Mouse (Mus musculus) MN1 (cell line): ENCODE results near the gene Aaas.
A peak's percentile ranks its signal among the peaks of the same experiment; 100 is the strongest.

Experiments used
- DNase-seq: peaks from one replicate; pipeline ENCODE4 v3.0.0-alpha.2; 2016; ENCODE audit warnings: low spot score

The Aaas gene

DNA sequence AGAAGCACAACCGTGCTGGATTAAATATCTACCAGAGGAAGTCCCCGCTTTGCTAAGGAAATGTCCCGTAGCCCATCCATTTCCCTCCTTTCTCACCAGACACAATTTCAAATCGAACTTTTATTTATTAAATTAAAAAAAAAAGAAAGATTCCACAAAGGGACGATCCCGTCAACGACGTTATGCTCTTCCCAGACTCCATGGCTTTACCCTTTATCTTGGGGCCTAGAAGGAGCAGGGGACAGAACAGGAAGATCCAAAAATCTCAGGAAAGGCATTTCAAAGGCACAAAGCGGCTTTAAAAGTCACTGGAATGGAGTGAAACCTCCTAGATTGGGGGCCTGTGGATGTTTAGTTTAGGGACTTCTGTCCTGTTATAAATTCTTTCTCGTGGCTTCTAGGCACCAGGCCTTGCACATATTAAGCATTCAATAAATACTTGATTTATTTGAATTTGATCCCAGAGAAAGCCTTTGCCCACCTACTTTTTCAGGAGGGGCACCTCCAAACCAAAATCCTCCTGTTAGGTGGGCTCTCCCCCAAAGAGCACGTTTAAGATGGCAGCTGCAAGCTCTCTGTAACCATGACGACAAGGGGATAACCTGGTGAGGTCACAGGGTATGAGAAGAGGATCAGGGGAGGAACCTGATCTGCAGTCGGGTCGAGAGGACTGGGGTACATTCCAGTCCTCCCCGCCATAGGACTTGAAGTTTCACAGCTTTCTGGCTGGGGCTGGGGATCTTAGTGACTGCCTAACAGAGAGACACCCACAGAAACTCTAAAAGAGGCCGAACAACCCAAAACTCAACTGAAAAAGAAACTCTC is 6.1 kb upstream of the Aaas start:
- DNase-seq: no peak

DNA sequence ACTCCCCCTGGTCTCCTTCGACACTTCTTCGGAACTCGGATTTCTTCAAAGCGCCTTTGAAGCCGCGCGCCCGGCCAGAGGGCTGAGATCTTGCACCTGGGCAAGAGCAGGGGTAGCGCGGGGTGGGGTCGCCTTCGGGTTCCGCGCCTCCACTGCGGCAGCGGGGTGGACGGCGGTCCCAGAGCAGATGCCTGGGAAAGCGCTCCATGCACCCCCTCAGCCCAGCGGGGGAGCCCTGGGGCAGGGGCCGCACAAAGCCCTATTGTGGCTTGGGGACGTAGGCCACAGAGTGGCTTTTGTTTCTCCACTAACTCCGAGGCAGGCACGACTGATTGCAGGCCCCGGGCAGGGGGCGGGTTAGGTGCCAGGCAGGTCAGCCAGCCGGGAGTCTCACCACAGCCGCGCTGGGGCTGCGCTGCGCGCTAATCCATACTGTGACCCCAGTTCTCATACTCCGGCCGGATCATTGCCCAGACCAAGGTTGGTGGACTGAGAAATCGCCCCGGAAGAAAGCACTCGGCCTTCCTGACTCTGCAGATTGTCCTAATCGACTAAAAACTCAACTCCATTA is 5.4 kb upstream of the Aaas start:
- DNase-seq: peak; percentile 45

DNA sequence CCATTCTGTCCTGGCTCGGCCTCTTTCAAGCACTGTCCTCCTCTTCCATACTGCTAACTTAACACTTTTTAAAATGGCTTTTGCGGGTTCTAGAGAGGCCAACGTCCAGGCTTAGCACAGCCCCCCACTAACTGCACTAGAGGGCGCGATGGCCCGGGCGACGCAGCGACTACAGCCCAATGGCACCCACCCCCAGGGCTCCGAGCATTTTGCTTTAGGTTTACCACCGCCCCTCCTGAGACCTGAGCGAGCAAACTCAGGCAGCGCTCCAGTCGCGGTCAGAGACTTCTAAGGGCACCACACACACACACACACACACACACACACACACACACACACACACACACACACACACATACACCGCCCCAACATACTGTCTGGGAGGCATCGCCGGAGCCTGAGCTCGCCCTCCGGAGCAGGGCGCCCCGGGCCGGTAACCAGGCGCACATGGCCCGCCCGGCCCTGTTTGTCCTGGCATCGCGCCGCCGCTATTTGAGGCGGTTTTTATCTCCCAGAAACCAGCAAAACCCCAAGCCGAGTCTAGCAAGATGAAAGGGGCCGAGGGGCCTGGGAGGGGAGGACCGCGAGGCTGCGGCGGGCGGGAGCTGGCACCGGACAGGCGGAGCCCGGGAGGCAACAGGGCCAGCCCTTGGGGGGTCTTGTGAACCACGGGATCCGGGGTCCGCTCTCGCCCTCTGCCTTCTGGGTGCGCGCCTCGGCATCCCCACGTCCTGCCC is 4.7 kb upstream of the Aaas start:
- peak; percentile 66 for DNase-seq

DNA sequence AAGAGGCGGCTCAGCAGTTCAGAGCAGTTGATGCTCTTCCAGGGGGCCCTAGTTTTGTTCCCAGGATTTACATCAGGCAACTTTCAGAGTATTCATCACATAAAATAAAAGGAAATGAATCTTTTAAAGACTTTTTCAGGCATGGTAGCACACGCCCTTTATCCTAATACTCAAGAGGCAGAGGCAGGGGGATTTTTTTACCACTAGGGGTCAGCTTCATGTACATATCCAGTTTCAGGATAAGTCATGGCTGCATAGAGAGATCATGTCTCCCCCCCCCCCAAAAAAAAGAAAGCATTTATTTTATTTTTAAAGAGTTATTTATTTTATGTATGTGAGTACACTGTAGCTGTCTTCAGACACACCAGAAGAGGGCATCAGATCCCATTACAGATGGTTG is 3.4 kb upstream of the Aaas start:
- no peak for DNase-seq

- no peak for DNase-seq
These were observed 1.6 kb upstream of the Aaas start for GRCm38 (mm10) chr15:102352177-102352576.

DNA sequence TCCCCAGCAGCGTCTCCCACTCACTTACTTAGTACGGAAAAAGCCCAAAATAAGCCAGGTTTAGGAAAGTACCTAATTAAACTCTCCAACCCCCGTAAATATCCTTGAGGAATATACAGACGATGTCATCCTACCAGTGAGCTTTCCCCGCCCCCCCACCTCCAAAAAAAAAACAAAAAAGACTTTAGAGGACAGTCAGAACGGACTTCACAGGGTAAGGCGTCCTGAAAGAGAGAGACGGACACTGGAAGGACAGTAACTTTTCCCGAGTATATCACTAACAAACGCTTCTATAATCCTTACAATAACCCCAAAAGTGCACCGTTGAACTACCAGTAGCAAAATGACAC is 346 bp upstream of the Aaas start:
- DNase-seq: no peak

GRCm38 (mm10) chr15:102346444-102346843 is 4.1 kb downstream of the Aaas start:
- DNase-seq: peak; percentile 77

GRCm38 (mm10) chr15:102344490-102344889 is 6.1 kb downstream of the Aaas start:
- no peak for DNase-seq

DNA sequence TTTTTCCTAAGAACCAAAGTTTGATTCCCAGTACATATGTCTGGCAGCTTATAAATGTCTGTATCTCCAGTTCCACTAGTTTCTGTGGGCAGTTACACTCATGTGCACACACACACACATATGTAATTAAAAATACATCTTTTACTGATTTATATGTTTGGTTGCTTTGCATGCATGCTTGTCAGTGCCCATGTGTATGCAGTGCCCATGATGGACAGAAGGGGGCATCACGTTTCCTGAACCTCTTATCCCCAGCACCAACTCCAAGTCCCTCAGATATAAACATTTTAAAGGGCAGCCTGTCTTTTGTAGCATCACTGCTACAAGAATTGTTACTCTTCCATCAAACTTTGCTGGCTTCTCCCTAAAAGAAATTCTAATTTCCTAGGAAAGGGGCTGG is 9.0 kb downstream of the Aaas start:
- DNase-seq: peak; percentile 53

DNA sequence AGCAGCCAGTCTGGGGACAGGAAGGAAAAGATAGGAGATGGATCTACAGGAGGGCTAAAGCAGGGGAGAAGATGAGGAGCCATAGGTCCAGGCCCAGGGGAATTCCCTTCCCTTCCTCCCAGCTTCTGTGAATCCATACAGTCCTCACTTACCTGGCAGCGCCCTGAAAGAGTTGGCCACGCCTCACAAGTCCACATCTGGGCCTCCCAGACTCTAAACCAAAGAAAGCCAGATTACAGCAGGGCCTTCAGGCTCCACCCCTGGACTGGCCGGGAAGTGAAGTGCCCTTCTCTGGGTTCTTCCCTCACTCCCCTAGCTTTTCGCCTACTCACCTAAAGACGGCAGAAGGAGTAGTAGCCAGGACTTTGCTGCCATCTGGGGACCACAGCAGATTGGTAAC is 11.0 kb downstream of the Aaas start:
- no peak for DNase-seq

DNA sequence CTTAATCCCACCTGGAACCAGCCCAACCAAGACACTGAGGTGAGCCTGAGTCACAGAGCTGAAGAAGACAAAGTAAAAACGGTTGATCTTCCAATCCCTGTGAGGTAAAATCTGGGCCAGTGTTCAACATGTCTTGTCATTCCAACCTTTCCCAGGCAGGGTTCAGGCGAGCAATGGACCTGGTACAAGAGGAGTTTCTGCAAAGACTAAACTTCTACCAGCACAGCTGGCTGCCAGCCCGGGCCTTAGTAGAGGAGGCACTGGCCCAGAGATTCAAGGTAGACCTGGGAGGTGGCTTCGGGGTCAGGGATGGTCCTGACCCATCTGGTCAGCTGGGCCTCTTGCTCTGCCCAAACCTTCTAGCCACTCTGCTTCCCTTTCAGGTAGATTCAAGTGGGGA is 13.6 kb downstream of the Aaas start:
- DNase-seq: no peak

GRCm38 (mm10) chr15:102335925-102336324 is 14.6 kb downstream of the Aaas start:
- DNase-seq: peak; percentile 41

DNA sequence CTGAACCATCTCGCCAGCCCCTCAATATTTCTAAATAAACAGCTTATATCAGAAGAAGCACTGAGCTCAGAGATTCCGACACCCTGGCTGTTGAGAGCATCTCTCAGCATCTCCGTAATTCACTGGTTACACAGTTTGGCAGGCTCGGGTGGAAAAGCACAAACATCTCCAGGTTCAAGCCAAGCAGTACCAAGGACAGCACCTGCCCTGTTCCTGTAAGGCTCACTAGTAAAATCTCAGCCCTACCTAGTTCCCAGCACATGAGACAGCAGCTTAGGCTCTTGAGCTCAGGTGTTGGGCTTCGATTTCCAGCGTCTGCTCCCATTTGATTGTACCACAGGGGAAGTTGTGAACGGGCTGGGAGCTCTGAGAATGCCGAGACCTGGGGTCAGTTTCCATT is 15.3 kb downstream of the Aaas start:
- DNase-seq: no peak

DNA sequence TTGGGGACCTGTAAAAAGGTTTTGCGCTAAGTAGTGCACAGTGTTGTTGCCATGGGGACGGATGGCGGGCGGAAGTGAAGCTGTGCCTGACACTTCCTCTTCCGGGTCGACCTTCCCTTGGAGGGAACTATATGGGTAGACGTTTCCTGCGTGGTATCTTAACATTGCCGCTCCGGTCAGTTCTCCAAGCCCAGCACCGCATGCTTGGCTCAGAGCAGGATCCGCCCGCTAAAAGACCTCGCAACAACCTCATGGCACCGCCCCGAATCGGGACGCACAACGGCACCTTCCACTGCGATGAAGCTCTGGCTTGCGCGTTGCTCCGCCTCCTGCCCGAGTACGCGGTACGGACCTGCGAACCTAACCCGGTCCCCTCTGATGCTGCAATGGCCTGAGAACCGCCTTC is 19.0 kb downstream of the Aaas start, which contains the start of gene Myg1:
Gene Myg1, plus strand, starts transcription at position 100 of the 406 bp plus-strand sequence.
- peak; percentile 76 for DNase-seq

DNA sequence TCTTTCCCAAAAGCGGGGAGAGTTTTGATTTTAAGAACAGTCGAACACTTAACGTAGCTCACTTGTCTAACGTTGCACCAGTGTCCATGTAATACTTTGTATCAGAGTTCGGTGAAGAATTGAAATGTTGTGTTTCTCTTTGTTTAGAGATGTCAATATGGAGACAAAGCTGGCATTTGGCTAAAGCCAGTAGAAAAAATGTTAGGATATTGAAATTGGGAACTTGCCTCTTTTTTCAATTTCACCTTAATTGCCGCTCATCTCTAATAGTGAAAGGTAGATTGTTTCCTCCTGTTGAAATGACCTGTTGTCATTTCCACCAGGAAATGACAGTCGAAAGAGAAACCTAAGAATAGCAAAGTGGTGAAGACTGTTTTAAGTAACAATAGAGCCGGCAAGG is 23.7 kb downstream of the Aaas start:
- no peak for DNase-seq

DNA sequence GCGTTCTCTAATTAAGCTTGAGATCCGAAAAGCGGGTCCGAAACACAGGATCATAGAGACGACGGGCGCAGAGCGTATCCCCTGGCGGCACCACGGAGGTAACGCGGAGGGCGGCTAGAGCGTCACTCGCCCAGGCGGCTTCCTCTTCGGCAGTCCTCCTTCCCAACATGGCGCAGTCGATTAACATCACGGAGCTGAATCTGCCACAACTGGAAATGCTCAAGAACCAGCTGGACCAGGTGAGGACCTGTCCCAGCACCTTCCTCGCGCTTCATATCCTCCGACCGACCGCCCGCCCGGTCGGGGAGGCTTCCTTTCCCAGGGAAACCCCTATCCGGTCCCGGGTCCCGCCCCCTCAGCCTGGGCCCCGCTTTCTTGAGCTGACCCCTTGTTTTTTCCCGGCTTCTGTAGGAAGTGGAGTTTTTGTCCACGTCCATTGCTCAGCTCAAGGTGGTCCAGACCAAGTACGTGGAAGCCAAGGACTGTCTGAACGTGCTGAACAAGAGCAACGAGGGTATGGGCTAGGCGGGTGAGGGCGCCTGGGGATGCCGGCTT is 24.5 kb downstream of the Aaas start, which contains the start of gene Pfdn5:
Gene Pfdn5, plus strand, starts transcription at position 95 of the 555 bp plus-strand sequence.
- peak; percentile 91 for DNase-seq

DNA sequence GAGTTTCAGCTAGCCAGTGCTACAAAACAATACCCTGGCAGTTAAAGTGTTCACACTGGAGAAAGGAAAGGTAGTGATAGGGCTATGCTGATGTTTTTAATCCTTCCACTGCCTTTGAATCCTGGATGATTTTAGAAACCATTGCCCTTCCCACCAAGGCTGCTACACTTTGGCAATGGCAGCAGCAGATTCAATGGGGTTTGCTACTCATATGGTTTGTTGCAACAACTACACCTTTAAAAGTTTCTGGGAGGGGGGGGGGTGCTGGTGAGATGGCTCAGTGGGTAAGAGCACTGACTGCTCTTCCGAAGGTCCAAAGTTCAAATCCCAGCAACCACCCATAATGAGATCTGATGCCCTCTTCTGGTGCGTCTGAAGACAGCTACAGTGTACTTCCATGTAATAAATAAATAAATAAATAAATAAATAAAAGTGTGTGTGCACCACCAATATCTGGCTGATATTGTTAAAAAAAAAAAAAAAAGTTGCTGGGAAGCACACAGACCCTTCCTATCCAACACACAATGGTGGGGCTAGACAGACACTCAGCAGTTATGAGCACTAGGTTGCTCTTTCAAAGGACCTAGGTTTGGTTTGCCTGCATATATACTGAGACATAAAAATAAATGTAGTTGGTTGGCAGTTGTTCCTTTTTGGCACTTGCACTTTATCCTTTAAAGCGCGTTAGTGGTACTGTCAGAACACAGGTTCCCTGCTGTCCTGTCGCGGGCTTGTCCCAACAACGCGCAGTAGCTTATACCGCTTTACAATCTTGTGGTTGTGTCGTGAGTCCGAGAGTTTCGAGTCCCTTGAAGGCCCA is 25.7 kb downstream of the Aaas start:
- DNase-seq: no peak

DNA sequence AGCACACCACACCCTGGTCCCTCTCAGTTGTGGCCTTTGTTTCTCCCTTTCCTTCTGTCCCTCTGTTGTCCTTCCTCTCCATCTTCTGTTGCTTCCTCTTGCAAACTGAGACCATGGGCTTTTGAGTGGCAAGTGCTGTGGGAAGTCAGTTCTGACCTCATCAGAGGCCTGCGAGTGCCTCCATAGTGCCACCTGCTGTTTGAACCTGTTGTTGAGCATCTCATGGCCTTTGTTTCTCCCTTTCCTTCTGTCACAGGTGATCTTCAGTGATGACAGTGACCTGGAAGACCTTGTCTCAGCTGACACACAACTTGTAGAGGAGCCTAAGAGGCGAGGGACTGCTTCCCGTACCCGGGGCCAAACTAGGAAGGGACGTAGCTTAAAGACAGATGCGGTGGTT is 34.3 kb downstream of the Aaas start:
- peak; percentile 80 for DNase-seq

DNA sequence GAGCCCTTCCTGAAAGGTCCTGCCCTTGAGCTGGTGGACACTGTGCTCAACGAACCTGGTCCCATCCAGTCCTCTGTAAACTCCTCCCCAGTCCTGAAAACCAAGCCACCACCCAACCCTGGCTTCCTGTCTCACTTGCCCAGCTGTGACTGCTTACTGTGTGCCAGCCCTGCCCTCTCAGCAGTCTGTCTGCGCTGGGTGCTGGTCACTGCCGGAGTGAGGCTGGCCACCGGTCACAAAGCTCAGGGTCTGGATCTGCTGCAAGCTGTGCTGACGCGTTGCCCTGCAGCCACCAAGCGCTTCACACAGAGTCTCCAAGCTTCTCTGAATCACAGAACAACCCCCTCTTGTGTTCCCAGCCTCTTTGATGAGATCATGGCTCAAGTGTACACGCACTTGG is 35.3 kb downstream of the Aaas start:
- peak; percentile 38 for DNase-seq

- DNase-seq: no peak
These were observed 39.1 kb downstream of the Aaas start for GRCm38 (mm10) chr15:102311489-102311888.

DNA sequence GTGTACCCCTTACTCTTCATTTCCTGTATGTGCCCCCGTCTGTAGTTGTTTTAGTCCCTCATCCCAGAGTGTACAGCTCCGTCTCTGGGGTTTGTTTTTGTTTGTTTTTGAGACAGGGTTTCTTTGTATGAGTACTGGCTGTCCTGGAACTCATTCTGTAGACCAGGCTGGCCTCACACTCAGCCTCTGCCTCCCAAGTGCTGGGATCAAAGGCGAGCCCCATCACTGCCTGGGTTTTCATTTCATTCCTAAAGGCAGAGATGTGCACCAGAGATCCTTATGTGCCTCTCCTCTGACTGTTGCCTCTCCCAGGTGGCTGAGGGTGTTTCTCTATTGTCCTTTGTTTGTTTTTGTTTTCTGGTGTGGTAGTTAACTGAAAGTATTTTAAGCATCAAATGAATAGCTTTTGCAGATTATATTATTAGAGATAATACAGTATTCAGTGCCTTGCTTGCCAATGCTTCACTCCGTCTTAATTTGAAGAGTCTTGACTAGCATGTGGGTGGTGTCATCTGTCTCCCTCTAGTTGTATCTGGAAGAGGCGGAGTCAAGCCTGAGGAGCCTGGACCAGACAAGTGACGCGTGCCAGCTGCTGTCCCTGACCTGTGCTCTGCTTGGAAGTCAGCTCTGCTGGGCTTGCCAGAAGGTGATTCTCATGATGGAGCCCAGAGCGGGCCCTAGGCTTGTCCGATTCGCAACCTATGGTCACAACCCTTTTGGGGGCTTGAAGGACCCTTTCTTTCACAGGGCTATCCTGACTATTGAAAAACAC is 40.3 kb downstream of the Aaas start:
- peak; percentile 92 for DNase-seq
